Mouse (Mus musculus) testis, adult 2 months (tissue): Measurements from ENCODE around the gene Tspan33. TPM values are rescaled to one million over a fixed set of nuclear protein-coding genes. Genes with fewer than 3 reads are reported as not detected.

Source experiments
- H3K27ac ChIP-seq: fragments of 200-500 bp; 2 replicates; pipeline ENCODE4 v1.5.1; 2012; ENCODE audit warnings: low read depth, low read length; ENCODE audit not compliant: control insufficient read depth, insufficient read depth
- H3K27me3 ChIP-seq: fragments of 200-500 bp; 2 replicates; pipeline ENCODE4 v1.6.1; 2012; ENCODE audit warnings: mild to moderate bottlenecking, low read length, moderate library complexity; ENCODE audit not compliant: control insufficient read depth, insufficient read depth
- H3K36me3 ChIP-seq: fragments of 200-500 bp; 2 replicates; pipeline ENCODE4 v1.6.1; 2012; ENCODE audit warnings: mild to moderate bottlenecking, low read length; ENCODE audit not compliant: control insufficient read depth, insufficient read depth
- H3K4me1 ChIP-seq: fragments of 200-500 bp; 2 replicates; pipeline ENCODE4 v1.6.1; 2012; ENCODE audit warnings: low read length; ENCODE audit not compliant: control insufficient read depth, insufficient read depth
- H3K4me3 ChIP-seq: fragments of 200-500 bp; 2 replicates; pipeline ENCODE4 v1.5.1; 2012; ENCODE audit warnings: low read depth, mild to moderate bottlenecking, low read length, moderate library complexity, mixed read lengths; ENCODE audit not compliant: control insufficient read depth
- CTCF ChIP-seq: fragments of 200-500 bp; IDR thresholded peaks from 2 replicates; pipeline ENCODE4 v1.5.1; 2012; ENCODE audit warnings: low read depth, mild to moderate bottlenecking, inconsistent platforms, low read length, moderate library complexity; ENCODE audit not compliant: control insufficient read depth, insufficient read depth, insufficient replicate concordance
- POLR2A ChIP-seq: fragments of 200-500 bp; IDR thresholded peaks from 2 replicates; pipeline ENCODE4 v1.6.1; 2012; ENCODE audit warnings: low read depth, mild to moderate bottlenecking, inconsistent platforms, low read length, moderate library complexity; ENCODE audit not compliant: control insufficient read depth
- polyA plus RNA-seq: library from polyadenylated mRNA; depleted of rRNA; stranded (reverse); fragments of >200 nt; gene quantifications from 2 replicates; pipeline ENCODE4 v1.2.3, GENCODE M21; 2012; rRNA removed

Gene Tspan33
- polyA plus RNA-seq, 1 experiment = 10.8 TPM

DNA sequence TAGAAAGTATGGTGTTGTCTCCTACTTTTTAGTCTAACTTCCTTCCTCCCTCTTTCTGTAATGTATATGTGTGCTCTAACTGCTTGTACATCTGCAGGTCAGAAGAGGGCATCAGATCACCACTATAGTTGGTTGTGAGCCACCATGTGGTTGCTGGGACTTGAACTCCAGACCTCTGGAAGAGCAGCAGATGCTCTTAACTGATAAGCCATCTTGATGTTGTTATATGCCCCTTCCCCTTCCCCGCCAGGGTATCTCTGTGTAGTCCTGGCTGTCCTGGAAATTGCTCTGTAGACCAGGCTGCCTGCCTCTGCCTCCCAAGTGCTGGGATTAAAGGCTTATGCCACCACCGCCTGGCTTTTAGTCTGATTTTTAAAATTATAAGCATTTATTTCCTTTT is 72.9 kb downstream of the Tspan33 start:
- no peak for TF ChIP-seq POLR2A
- TF ChIP-seq CTCF = no peak
- Histone ChIP-seq H3K4me1 (peaks cover 3% of the 10 kb centered on the region), H3K4me3 (no peak overlapping the region), H3K27ac (no peak overlapping the region), H3K27me3 (no peaks in the 10 kb centered on the region), H3K36me3 (no peaks in the 10 kb centered on the region)

Other genes starting within 250 kb of the Tspan33 start
- 454 and 457 TPM in 2 replicates for gene Atp6v1f, start 226.5 kb upstream of the Tspan33 start, polyA plus RNA-seq
- 26.9 and 31.6 TPM in 2 replicates for gene Atp6v1fnb, start 222.8 kb upstream of the Tspan33 start, polyA plus RNA-seq
- gene Kcp, start 186.3 kb upstream of the Tspan33 start, polyA plus RNA-seq = 2.7 and 3.1 TPM in 2 replicates
- gene Irf5, start 167.6 kb upstream of the Tspan33 start, polyA plus RNA-seq = 0.86 and 1.2 TPM in 2 replicates
- 28.0 and 28.9 TPM in 2 replicates for gene Tnpo3, start 84.3 kb upstream of the Tspan33 start, polyA plus RNA-seq
- gene Smo, start 41.3 kb downstream of the Tspan33 start, polyA plus RNA-seq = 4.5 and 4.7 TPM in 2 replicates
- 102 and 118 TPM in 2 replicates for gene Ahcyl2, start 73.8 kb downstream of the Tspan33 start, polyA plus RNA-seq
- gene Strip2, start 222.8 kb downstream of the Tspan33 start, polyA plus RNA-seq = 7.4 and 9.0 TPM in 2 replicates